Mouse (Mus musculus) cerebellum, adult (tissue): ENCODE measurements around the gene Ceacam15.
"Not testable (repeated sequence)": the region's sequence is repeated elsewhere in the genome, so short reads cannot be mapped to it uniquely, and the experiment has no call there.

Experiments used
- ATAC-seq: cut with Nextera tagmentation; 2 replicates; pipeline ENCODE4 v1.9.2; 2017; ENCODE audit warnings: mild to moderate bottlenecking, moderate library complexity, mixed read lengths; ENCODE audit not compliant: insufficient number of reproducible peaks, low FRiP score, low TSS enrichment

Ceacam15 gene

GRCm38 (mm10) chr7:16675605-16676004, at the start of gene Ceacam15:
Gene Ceacam15, minus strand, starts transcription at chr7:16675705.
- no peak for ATAC-seq

GRCm38 (mm10) chr7:16722490-16722889, 47.0 kb upstream of the Ceacam15 start:
- not testable (repeated sequence) for ATAC-seq

- ATAC-seq: no peak
Measured at GRCm38 (mm10) chr7:16721629-16722028, 46.1 kb upstream of the Ceacam15 start, which contains the start of gene Ceacam9. Gene Ceacam9, plus strand, starts transcription at chr7:16721929.

- not testable (repeated sequence) for ATAC-seq
Measured at GRCm38 (mm10) chr7:16716456-16717152, 41.1 kb upstream of the Ceacam15 start.

- no peak for ATAC-seq
Measured at GRCm38 (mm10) chr7:16712633-16713415, 37.3 kb upstream of the Ceacam15 start.

GRCm38 (mm10) chr7:16710604-16711003, 35.1 kb upstream of the Ceacam15 start:
- no peak for ATAC-seq

- no peak for ATAC-seq
Measured at GRCm38 (mm10) chr7:16708244-16708643, 32.7 kb upstream of the Ceacam15 start.

GRCm38 (mm10) chr7:16706385-16706784, 30.9 kb upstream of the Ceacam15 start:
- ATAC-seq: no peak

GRCm38 (mm10) chr7:16700583-16700982, 25.1 kb upstream of the Ceacam15 start:
- ATAC-seq: no peak

GRCm38 (mm10) chr7:16699042-16699441, 23.5 kb upstream of the Ceacam15 start:
- ATAC-seq: no peak

- no peak for ATAC-seq
Measured at GRCm38 (mm10) chr7:16695025-16695424, 19.5 kb upstream of the Ceacam15 start.

GRCm38 (mm10) chr7:16689196-16689595, 13.7 kb upstream of the Ceacam15 start:
- ATAC-seq: no peak

GRCm38 (mm10) chr7:16680194-16680593, 4.7 kb upstream of the Ceacam15 start:
- ATAC-seq: not testable (repeated sequence)

GRCm38 (mm10) chr7:16674699-16675098, 806 bp downstream of the Ceacam15 start:
- not testable (repeated sequence) for ATAC-seq

- no peak for ATAC-seq
Measured at GRCm38 (mm10) chr7:16673823-16674222, 1.7 kb downstream of the Ceacam15 start.

GRCm38 (mm10) chr7:16668331-16668930, 7.1 kb downstream of the Ceacam15 start:
- ATAC-seq: not testable (repeated sequence)

GRCm38 (mm10) chr7:16644260-16644659, 31.2 kb downstream of the Ceacam15 start:
- no peak for ATAC-seq

GRCm38 (mm10) chr7:16643106-16643505, 32.4 kb downstream of the Ceacam15 start:
- not testable (repeated sequence) for ATAC-seq

GRCm38 (mm10) chr7:16639028-16639427, 36.5 kb downstream of the Ceacam15 start:
- no peak for ATAC-seq

- ATAC-seq: no peak
Measured at GRCm38 (mm10) chr7:16635116-16635515, 40.4 kb downstream of the Ceacam15 start.

- not testable (repeated sequence) for ATAC-seq
Measured at GRCm38 (mm10) chr7:16633913-16634312, 41.6 kb downstream of the Ceacam15 start.
